Mouse (Mus musculus) heart, postnatal 0 days (tissue): ENCODE measurements at regions not wholly inside any gene's neighbourhood (a gene's known extent, or its start where the extent isn't known, plus 50 kb on each side); places are given as distances from the start of the nearest gene placed in this dataset.

Experiments used
- CTCF ChIP-seq: IDR thresholded peaks from 2 replicates; pipeline ENCODE4 v1.5.1; 2016; ENCODE audit warnings: antibody characterized with exemption, control low read depth, low read depth
- EP300 ChIP-seq: IDR thresholded peaks from 2 replicates; pipeline ENCODE4 v1.6.1; 2016; ENCODE audit warnings: antibody characterized with exemption, low read depth

DNA sequence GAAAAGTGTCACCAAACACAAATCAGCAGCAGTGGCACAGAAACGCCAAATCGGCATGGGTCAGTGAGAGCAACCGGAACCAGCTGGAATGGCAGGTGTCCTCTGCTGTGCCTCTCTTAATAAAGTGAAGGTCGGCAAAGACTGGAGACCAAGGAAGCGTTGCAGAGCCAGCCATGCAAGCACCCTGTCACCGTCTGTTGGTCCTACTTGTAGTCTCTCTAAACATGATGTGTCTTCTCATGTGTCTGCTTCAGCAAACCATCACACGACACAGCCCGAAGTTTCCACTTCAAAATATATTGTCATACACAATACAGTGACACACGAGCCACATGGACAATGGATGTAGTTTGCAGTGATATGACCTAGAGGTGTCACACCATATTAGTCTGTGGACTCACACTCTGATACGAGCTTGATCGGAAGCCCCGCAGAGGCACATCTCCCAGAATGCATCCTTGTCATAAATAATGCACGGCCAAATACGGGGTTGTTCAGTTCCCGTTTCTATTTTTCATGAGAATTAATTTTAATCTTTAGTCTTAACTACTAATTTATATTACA lies 940.3 kb downstream of the Mrps31 start:
- TF ChIP-seq CTCF (no peak), EP300 (no peak)
